In the genomic region with DNA sequence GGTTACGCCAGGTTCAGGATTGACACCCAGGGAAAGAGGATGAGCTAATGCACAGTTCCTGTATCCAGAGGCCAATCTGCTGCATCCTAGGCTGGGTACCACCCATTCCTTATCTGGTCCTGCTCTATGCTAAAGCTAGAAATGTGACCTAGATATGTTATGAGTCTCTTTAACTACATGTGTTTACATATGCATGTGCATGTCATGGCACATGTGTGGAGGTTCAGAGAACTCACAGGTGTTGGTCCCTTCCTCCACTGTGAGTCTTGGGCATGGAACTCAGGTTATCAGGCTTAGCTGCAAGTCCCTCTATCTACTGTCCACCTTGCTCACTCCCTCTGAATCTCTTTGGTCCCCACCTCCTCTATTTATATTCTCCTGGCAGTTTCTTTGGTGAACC, we compare ENCODE assay signal across 35 mouse cellular contexts. TPM values are rescaled to one million over a fixed set of nuclear protein-coding genes. Genes with fewer than 3 reads are reported as not detected.
"Had no signal": no experiment of that assay in that cellular context is flagged by ENCODE, and none has a peak within 500 bp of the region (broad histone marks: within the 10 kb centered on the region; RNA-seq: fewer than 3 reads in every experiment).

No protein-coding gene starts in this region.

- H3K27me3 ChIP-seq: limb, embryonic 12.5 days; limb, embryonic 13.5 days; limb, embryonic 15.5 days; liver, embryonic 12.5 days; liver, embryonic 13.5 days; liver, embryonic 15.5 days; lung, embryonic 15.5 days; megakaryocyte, embryonic 14.5 days; midbrain, embryonic 12.5 days; midbrain, embryonic 13.5 days; neural tube, embryonic 12.5 days had no signal

- H3K4me1 ChIP-seq: liver, embryonic 12.5 days; liver, embryonic 13.5 days; liver, embryonic 15.5 days; lung, embryonic 15.5 days; megakaryocyte, embryonic 14.5 days; midbrain, embryonic 10.5 days; midbrain, embryonic 12.5 days; midbrain, embryonic 13.5 days; neural tube, embryonic 12.5 days had no signal

- H3K4me2 ChIP-seq: limb, embryonic 12.5 days; limb, embryonic 13.5 days; limb, embryonic 15.5 days; liver, embryonic 11.5 days; liver, embryonic 12.5 days; liver, embryonic 13.5 days; liver, embryonic 15.5 days; lung, embryonic 14.5 days; lung, embryonic 15.5 days; midbrain, embryonic 12.5 days; midbrain, embryonic 13.5 days; neural tube, embryonic 12.5 days had no signal

- DNase-seq: left cerebral cortex, postnatal 4 days; liver; liver, embryonic 13.5 days; liver, postnatal 0 days; lung, adult 18-20 months; lung, adult 2 months; lung, embryonic 14.5 days; lung, postnatal 10 days; lung, postnatal 14 days; lung, postnatal 36 days; lung, postnatal 4 days; midbrain, embryonic 14.5 days had no signal

- H3K27ac ChIP-seq: left cerebral cortex, adult 2 months; limb, embryonic 10.5 days; limb, embryonic 12.5 days; limb, embryonic 13.5 days; limb, embryonic 15.5 days; liver, embryonic 12.5 days; liver, embryonic 13.5 days; liver, embryonic 14.5 days; liver, embryonic 15.5 days; lung, embryonic 15.5 days; macrophage; midbrain, embryonic 10.5 days; midbrain, embryonic 12.5 days; midbrain, embryonic 13.5 days; neural tube, embryonic 12.5 days had no signal

- H3K9me3 ChIP-seq: limb, embryonic 10.5 days; limb, embryonic 12.5 days; limb, embryonic 13.5 days; limb, embryonic 15.5 days; liver, embryonic 12.5 days; liver, embryonic 13.5 days; liver, embryonic 15.5 days; lung, embryonic 15.5 days; megakaryocyte, embryonic 14.5 days; midbrain, embryonic 10.5 days; midbrain, embryonic 12.5 days; midbrain, embryonic 13.5 days; neural tube, embryonic 12.5 days had no signal

- H3K36me3 ChIP-seq: limb, embryonic 10.5 days; limb, embryonic 12.5 days; limb, embryonic 13.5 days; limb, embryonic 15.5 days; liver, embryonic 12.5 days; liver, embryonic 13.5 days; liver, embryonic 15.5 days; lung, embryonic 15.5 days; midbrain, embryonic 10.5 days; midbrain, embryonic 12.5 days; midbrain, embryonic 13.5 days; neural tube, embryonic 12.5 days had no signal

- ATAC-seq: liver, embryonic 12.5 days; liver, postnatal 0 days; lung, postnatal 0 days; midbrain, embryonic 13.5 days; midbrain, embryonic 16.5 days had no signal

- H3K9ac ChIP-seq: limb, embryonic 12.5 days; limb, embryonic 13.5 days; limb, embryonic 15.5 days; liver, embryonic 12.5 days; liver, embryonic 13.5 days; liver, embryonic 14.5 days; liver, embryonic 15.5 days; liver, postnatal 0 days; lung, embryonic 14.5 days; lung, embryonic 15.5 days; midbrain, embryonic 12.5 days; midbrain, embryonic 13.5 days; neural tube, embryonic 12.5 days had no signal

- H3K4me3 ChIP-seq: left cerebral cortex, adult 2 months; limb, embryonic 10.5 days; limb, embryonic 12.5 days; limb, embryonic 13.5 days; limb, embryonic 15.5 days; liver, embryonic 12.5 days; liver, embryonic 13.5 days; liver, embryonic 15.5 days; lung, embryonic 15.5 days; megakaryocyte, embryonic 14.5 days; midbrain, embryonic 10.5 days; midbrain, embryonic 12.5 days; midbrain, embryonic 13.5 days; myocyte; neural tube, embryonic 12.5 days had no signal

RNA-seq across cellular contexts. Expression of a gene that starts 41.8 kb away (rescaled TPM):
- total RNA-seq: megakaryocyte progenitor cell, adult 5-6 weeks; megakaryocyte-erythroid progenitor cell, adult 5-6 weeks; monocyte, adult 5-6 weeks had no signal
- polyA plus RNA-seq: liver, adult 2 months; liver, embryonic 12.5 days; liver, embryonic 13.5 days; macrophage; myocyte had no signal
